Mouse (Mus musculus): ENCODE data around the gene Hpcal1. TPM values are rescaled to one million over a fixed set of nuclear protein-coding genes. Genes with fewer than 3 reads are reported as not detected.

Gene Hpcal1
- polyA plus RNA-seq, 1 experiment from 2014 or later, result 77.0 TPM

- WGBS, result 81% methylated on average over 1 of the region's 1 CpGs
- no peak overlapping the region for H3K27ac ChIP-seq (replicated peaks)
Measured at GRCm38 (mm10) chr12:17723182-17723570, 32.5 kb downstream of the Hpcal1 start.

GRCm38 (mm10) chr12:17723999-17724398 is 33.3 kb downstream of the Hpcal1 start:
- Histone ChIP-seq H3K27me3 (no peaks in the 10 kb centered on the region), H3K9ac (no peak overlapping the region), H3K36me3 (no peaks in the 10 kb centered on the region), H3K9me3 (no peaks in the 10 kb centered on the region), H3K4me1 (replicated peaks) (peaks cover 32% of the 10 kb centered on the region), H3K4me2 (no peak overlapping the region), H3K27ac (replicated peaks) (no peak overlapping the region), H3K4me3 (no peak overlapping the region)
- ATAC-seq (ENCODE audit: low read depth), result no peak
- 62% methylated on average over 6 of the region's 6 CpGs for WGBS

More at GRCm38 (mm10) chr12:17723182-17723570, 32.5 kb downstream of the Hpcal1 start:
- Histone ChIP-seq H3K27me3 (no peaks in the 10 kb centered on the region), H3K4me2 (no peak overlapping the region), H3K4me1 (replicated peaks) (peaks cover 29% of the 10 kb centered on the region), H3K9ac (no peak overlapping the region), H3K36me3 (no peaks in the 10 kb centered on the region), H3K9me3 (no peaks in the 10 kb centered on the region), H3K4me3 (no peak overlapping the region)
- ATAC-seq (ENCODE audit: low read depth), result no peak

GRCm38 (mm10) chr12:17724412-17725090 is 33.9 kb downstream of the Hpcal1 start:
- 68% methylated on average over 3 of the region's 3 CpGs for WGBS
- Histone ChIP-seq H3K36me3 (no peaks in the 10 kb centered on the region), H3K27me3 (no peaks in the 10 kb centered on the region), H3K27ac (replicated peaks) (no peak overlapping the region), H3K4me1 (replicated peaks) (peaks cover 32% of the 10 kb centered on the region), H3K4me2 (no peak overlapping the region), H3K4me3 (no peak overlapping the region), H3K9ac (no peak overlapping the region), H3K9me3 (no peaks in the 10 kb centered on the region)
- no peak for ATAC-seq (ENCODE audit: low read depth)

- H3K4me1 ChIP-seq (replicated peaks), result peaks cover 32% of the 10 kb centered on the region
- no peaks in the 10 kb centered on the region for H3K36me3 ChIP-seq
- H3K9ac ChIP-seq, result no peak overlapping the region
- H3K4me2 ChIP-seq, result no peak overlapping the region
- 75% methylated on average over 6 of the region's 6 CpGs for WGBS
- H3K4me3 ChIP-seq, result no peak overlapping the region
- no peak for ATAC-seq (ENCODE audit: low read depth)
- no peaks in the 10 kb centered on the region for H3K9me3 ChIP-seq
- no peaks in the 10 kb centered on the region for H3K27me3 ChIP-seq
- no peak overlapping the region for H3K27ac ChIP-seq (replicated peaks)
Measured at GRCm38 (mm10) chr12:17725592-17725991, 34.9 kb downstream of the Hpcal1 start.

- Histone ChIP-seq H3K9ac (no peak overlapping the region), H3K4me2 (no peak overlapping the region), H3K9me3 (no peaks in the 10 kb centered on the region), H3K27me3 (no peaks in the 10 kb centered on the region), H3K4me3 (no peak overlapping the region), H3K27ac (replicated peaks) (peak overlapping the region; percentile 38; the same call in 1 of the 2 replicates), H3K36me3 (no peaks in the 10 kb centered on the region), H3K4me1 (replicated peaks) (peaks cover 32% of the 10 kb centered on the region)
- no peak for ATAC-seq (ENCODE audit: low read depth)
- WGBS, result 47% methylated on average over 10 of the region's 10 CpGs
Measured at GRCm38 (mm10) chr12:17726576-17727320, 36.1 kb downstream of the Hpcal1 start.

- Histone ChIP-seq H3K27me3 (no peaks in the 10 kb centered on the region), H3K4me2 (no peak overlapping the region), H3K4me1 (replicated peaks) (peaks cover 33% of the 10 kb centered on the region), H3K36me3 (no peaks in the 10 kb centered on the region), H3K4me3 (no peak overlapping the region), H3K9me3 (no peaks in the 10 kb centered on the region), H3K27ac (replicated peaks) (no peak overlapping the region), H3K9ac (no peak overlapping the region)
- WGBS, result 77% methylated on average over 13 of the region's 13 CpGs
- no peak for ATAC-seq (ENCODE audit: low read depth)
Measured at GRCm38 (mm10) chr12:17727676-17728339, 37.2 kb downstream of the Hpcal1 start.

GRCm38 (mm10) chr12:17729211-17729900 is 38.7 kb downstream of the Hpcal1 start:
- H3K4me3 ChIP-seq, result no peak overlapping the region
- no peak overlapping the region for H3K4me2 ChIP-seq
- H3K36me3 ChIP-seq, result no peaks in the 10 kb centered on the region
- peaks cover 44% of the 10 kb centered on the region for H3K4me1 ChIP-seq (replicated peaks)
- no peak overlapping the region for H3K9ac ChIP-seq
- H3K27me3 ChIP-seq, result no peaks in the 10 kb centered on the region
- H3K27ac ChIP-seq (replicated peaks), result no peak overlapping the region
- 92% methylated on average over 13 of the region's 13 CpGs for WGBS
- no peak for ATAC-seq (ENCODE audit: low read depth)
- no peaks in the 10 kb centered on the region for H3K9me3 ChIP-seq

- Histone ChIP-seq H3K4me2 (no peak overlapping the region), H3K36me3 (no peaks in the 10 kb centered on the region), H3K4me1 (replicated peaks) (peaks cover 27% of the 10 kb centered on the region), H3K4me3 (no peak overlapping the region), H3K27me3 (no peaks in the 10 kb centered on the region), H3K9ac (no peak overlapping the region), H3K27ac (replicated peaks) (no peak overlapping the region), H3K9me3 (no peaks in the 10 kb centered on the region)
- 85% methylated on average over 7 of the region's 7 CpGs for WGBS
- ATAC-seq (ENCODE audit: low read depth), result no peak
Measured at GRCm38 (mm10) chr12:17732006-17732405, 41.4 kb downstream of the Hpcal1 start.

GRCm38 (mm10) chr12:17732546-17732945 is 41.9 kb downstream of the Hpcal1 start:
- Histone ChIP-seq H3K9me3 (no peaks in the 10 kb centered on the region), H3K9ac (no peak overlapping the region), H3K27me3 (no peaks in the 10 kb centered on the region), H3K4me3 (no peak overlapping the region), H3K36me3 (no peaks in the 10 kb centered on the region), H3K4me1 (replicated peaks) (peaks cover 24% of the 10 kb centered on the region), H3K27ac (replicated peaks) (no peak overlapping the region), H3K4me2 (no peak overlapping the region)
- 87% methylated on average over 4 of the region's 4 CpGs for WGBS
- no peak for ATAC-seq (ENCODE audit: low read depth)

GRCm38 (mm10) chr12:17733114-17733904 is 42.7 kb downstream of the Hpcal1 start:
- WGBS, result 44% methylated on average over 5 of the region's 6 CpGs
- no peaks in the 10 kb centered on the region for H3K36me3 ChIP-seq
- H3K4me3 ChIP-seq, result no peak overlapping the region
- no peaks in the 10 kb centered on the region for H3K27me3 ChIP-seq
- no peak overlapping the region for H3K4me2 ChIP-seq
- H3K27ac ChIP-seq (replicated peaks), result no peak overlapping the region
- no peak for ATAC-seq (ENCODE audit: low read depth)
- peaks cover 16% of the 10 kb centered on the region; the same call in 1 of the 2 replicates for H3K4me1 ChIP-seq (replicated peaks)
- no peak overlapping the region for H3K9ac ChIP-seq
- no peaks in the 10 kb centered on the region for H3K9me3 ChIP-seq

- ATAC-seq (ENCODE audit: low read depth), result no peak
- Histone ChIP-seq H3K9me3 (no peaks in the 10 kb centered on the region), H3K4me1 (replicated peaks) (peaks cover 15% of the 10 kb centered on the region; the same call in 1 of the 2 replicates), H3K4me3 (no peak overlapping the region), H3K27me3 (no peaks in the 10 kb centered on the region), H3K4me2 (no peak overlapping the region), H3K9ac (no peak overlapping the region), H3K36me3 (no peaks in the 10 kb centered on the region), H3K27ac (replicated peaks) (no peak overlapping the region)
- 90% methylated on average over 6 of the region's 6 CpGs for WGBS
Measured at GRCm38 (mm10) chr12:17736396-17736795, 45.7 kb downstream of the Hpcal1 start.
